In genomic region chr1:134322591-134322990, GRCm38 (mm10) we compare ENCODE assay signal across 9 mouse cellular contexts. TPM values are rescaled to one million over a fixed set of nuclear protein-coding genes. Genes with fewer than 3 reads are reported as not detected.
DNase-seq lines count a peak whose midpoint lies in the region; ATAC-seq and TF ChIP-seq lines count a peak whose summit lies in the region.
"Had no signal": no experiment of that assay in that cellular context is flagged by ENCODE, and none has a peak within 500 bp of the region (broad histone marks: within the 10 kb centered on the region; RNA-seq: fewer than 3 reads in every experiment).

No protein-coding gene starts in this region.

- no peaks in the 10 kb centered on the region for H3K9me3 ChIP-seq in hindbrain, postnatal 0 days (ENCODE audit: low read length)
- no peaks in the 10 kb centered on the region for H3K9me3 ChIP-seq in hindbrain, embryonic 12.5 days (replicated peaks)
- no peaks in the 10 kb centered on the region for H3K9me3 ChIP-seq in lung, embryonic 14.5 days (ENCODE audit: low read depth, low read length)
- H3K9me3 ChIP-seq: limb, embryonic 15.5 days had no signal

- H3K27me3 ChIP-seq in hindbrain, postnatal 0 days (ENCODE audit: insufficient read depth, low read length) = no peaks in the 10 kb centered on the region
- H3K27me3 ChIP-seq in hindbrain, embryonic 12.5 days = no peaks in the 10 kb centered on the region
- no peaks in the 10 kb centered on the region for H3K27me3 ChIP-seq in lung, embryonic 14.5 days (ENCODE audit: insufficient read depth, low read length)
- H3K27me3 ChIP-seq: limb, embryonic 15.5 days had no signal

- H3K27ac ChIP-seq in hindbrain, postnatal 0 days = no peak overlapping the region
- H3K27ac ChIP-seq in hindbrain, embryonic 12.5 days = no peak overlapping the region
- H3K27ac ChIP-seq in lung, embryonic 14.5 days (ENCODE audit: low read depth) = no peak overlapping the region
- H3K27ac ChIP-seq: limb, embryonic 15.5 days had no signal

- TF ChIP-seq CTCF in hindbrain, postnatal 0 days (IDR thresholded peaks at IDR 0.05; ENCODE audit: low read depth) = peak; percentile 59
- TF ChIP-seq CTCF in lung, embryonic 14.5 days (IDR thresholded peaks at IDR 0.05; ENCODE audit: low read depth) = peak; percentile 60

- peaks cover 18% of the 10 kb centered on the region for H3K36me3 ChIP-seq in hindbrain, postnatal 0 days (ENCODE audit: insufficient read depth, low read length)
- no peaks in the 10 kb centered on the region for H3K36me3 ChIP-seq in hindbrain, embryonic 12.5 days
- no peaks in the 10 kb centered on the region for H3K36me3 ChIP-seq in lung, embryonic 14.5 days (ENCODE audit: insufficient read depth)

- H3K4me3 ChIP-seq in hindbrain, postnatal 0 days (ENCODE audit: low read length) = no peak overlapping the region
- no peak overlapping the region for H3K4me3 ChIP-seq in hindbrain, embryonic 12.5 days
- H3K4me3 ChIP-seq in lung, embryonic 14.5 days (ENCODE audit: low read depth, low read length) = no peak overlapping the region
- H3K4me3 ChIP-seq: limb, embryonic 15.5 days had no signal

- H3K4me2 ChIP-seq in hindbrain, postnatal 0 days (ENCODE audit: low read depth, low read length) = no peak overlapping the region
- H3K4me2 ChIP-seq in hindbrain, embryonic 12.5 days (replicated peaks) = no peak overlapping the region
- H3K4me2 ChIP-seq in lung, embryonic 14.5 days = no peak overlapping the region
- H3K4me2 ChIP-seq: limb, embryonic 15.5 days had no signal

- no peak for ATAC-seq in hindbrain, postnatal 0 days
- no peak for ATAC-seq in hindbrain, embryonic 12.5 days (ENCODE audit: low FRiP score)
- no peak for ATAC-seq in lung, embryonic 14.5 days (ENCODE audit: insufficient read depth)

- WGBS in hindbrain, postnatal 0 days = 90% methylated on average over 6 of the region's 6 CpGs
- WGBS in hindbrain, embryonic 12.5 days = 88% methylated on average over 6 of the region's 6 CpGs
- WGBS in lung, embryonic 14.5 days = 80% methylated on average over 6 of the region's 6 CpGs

- H3K4me1 ChIP-seq in hindbrain, postnatal 0 days (ENCODE audit: insufficient read depth, low read length) = no peaks in the 10 kb centered on the region; the same call in 1 of the 2 replicates
- H3K4me1 ChIP-seq in hindbrain, embryonic 12.5 days = peaks cover 12% of the 10 kb centered on the region
- H3K4me1 ChIP-seq in lung, embryonic 14.5 days (ENCODE audit: insufficient read depth) = no peaks in the 10 kb centered on the region

- peak; percentile 33 for DNase-seq in hindbrain, postnatal 0 days (ENCODE audit: low spot score)
- DNase-seq in MN1 (ENCODE audit: low spot score) = peak; percentile 33
- DNase-seq in embryo, embryonic 11 days = peak; percentile 22
- peak; percentile 42 for DNase-seq in lung, embryonic 14.5 days
- DNase-seq in thymus, postnatal 10 days (ENCODE audit: low spot score in 2 of 2) = no peak
- DNase-seq in c-Kit-positive CD71-positive TER-119-positive erythroid progenitor cells, embryonic 14.5 days (ENCODE audit: low spot score) = no peak

- no peak overlapping the region for H3K9ac ChIP-seq in hindbrain, postnatal 0 days (replicated peaks; ENCODE audit: low read length)
- H3K9ac ChIP-seq in hindbrain, embryonic 12.5 days = no peak overlapping the region
- no peak overlapping the region for H3K9ac ChIP-seq in lung, embryonic 14.5 days
- H3K9ac ChIP-seq: limb, embryonic 15.5 days had no signal

RNA-seq across cellular contexts. Expression of gene Ppfia4, which starts 10.1 kb away (rescaled TPM):
- total RNA-seq in hindbrain, postnatal 0 days (2014; rRNA removed) = 42.7 and 46.5 TPM in 2 replicates
- 30.6 and 31.6 TPM in 2 replicates for polyA plus RNA-seq in hindbrain, postnatal 0 days (2015; fragmentation: Nextera tagmentation; extraction: Ambion mirVana)
- 6.3 and 7.8 TPM in 2 replicates for polyA plus RNA-seq in hindbrain, embryonic 12.5 days (2016; fragmentation: Nextera tagmentation; extraction: Ambion mirVana)
- polyA plus RNA-seq in lung, embryonic 14.5 days (2014; fragmentation: Nextera tagmentation; extraction: Ambion mirVana) = 2.4 and 2.6 TPM in 2 replicates

RNA-seq across cellular contexts. Expression of gene Myog, which starts 32.8 kb away (rescaled TPM):
- 0.16 TPM in 1 of 2 replicates, not detected in the other for total RNA-seq in hindbrain, postnatal 0 days (2014; rRNA removed)
- polyA plus RNA-seq in hindbrain, postnatal 0 days (2015; fragmentation: Nextera tagmentation; extraction: Ambion mirVana) = not detected in 2 replicates
- polyA plus RNA-seq in hindbrain, embryonic 12.5 days (2016; fragmentation: Nextera tagmentation; extraction: Ambion mirVana) = 7.8 and 36.7 TPM in 2 replicates
- not detected in 2 replicates for polyA plus RNA-seq in lung, embryonic 14.5 days (2014; fragmentation: Nextera tagmentation; extraction: Ambion mirVana)
- polyA plus RNA-seq: small intestine, adult 2 months had no signal

RNA-seq across cellular contexts. Expression of gene Tmem183a, which starts 39.2 kb away (rescaled TPM):
- 189 and 200 TPM in 2 replicates for total RNA-seq in hindbrain, postnatal 0 days (2014; rRNA removed)
- polyA plus RNA-seq in hindbrain, postnatal 0 days (2015; fragmentation: Nextera tagmentation; extraction: Ambion mirVana) = 100 and 106 TPM in 2 replicates
- 109 and 123 TPM in 2 replicates for polyA plus RNA-seq in hindbrain, embryonic 12.5 days (2016; fragmentation: Nextera tagmentation; extraction: Ambion mirVana)
- 106 TPM in 2 replicates for polyA plus RNA-seq in lung, embryonic 14.5 days (2014; fragmentation: Nextera tagmentation; extraction: Ambion mirVana)

Comparison
In these comparisons a context has a peak if more than half of its experiments do, and no peak if none do; other contexts are left out.
1. DNase-seq: peak in hindbrain, postnatal 0 days (single experiment), MN1 (single experiment), embryo, embryonic 11 days (single experiment) and lung, embryonic 14.5 days (single experiment); none in thymus, postnatal 10 days (0 of 2) and c-Kit-positive CD71-positive TER-119-positive erythroid progenitor cells, embryonic 14.5 days (single experiment).